8 mouse cellular contexts compared by ENCODE assay signal in genomic region chr10:128058184-128058583, GRCm38 (mm10). TPM values are rescaled to one million over a fixed set of nuclear protein-coding genes. Genes with fewer than 3 reads are reported as not detected.
DNase-seq lines count a peak whose midpoint lies in the region; ATAC-seq lines count a peak whose summit lies in the region.

No protein-coding gene starts in this region.

- H3K27me3 ChIP-seq in kidney, embryonic 15.5 days = no peaks in the 10 kb centered on the region
- no peaks in the 10 kb centered on the region for H3K27me3 ChIP-seq in embryonic facial prominence, embryonic 10.5 days (replicated peaks; ENCODE audit: low read depth, poor library complexity, severe bottlenecking)
- no peaks in the 10 kb centered on the region for H3K27me3 ChIP-seq in midbrain, embryonic 16.5 days (ENCODE audit: control insufficient read depth, insufficient read depth, low read depth, low read length)

- peak overlapping the region; percentile 98 for H3K27ac ChIP-seq in kidney, embryonic 15.5 days
- H3K27ac ChIP-seq in embryonic facial prominence, embryonic 10.5 days (replicated peaks) = peak overlapping the region; percentile 98
- H3K27ac ChIP-seq in midbrain, embryonic 16.5 days (ENCODE audit: low read length) = peak overlapping the region; percentile 99

- H3K9ac ChIP-seq in kidney, embryonic 15.5 days = peak overlapping the region; percentile 83
- H3K9ac ChIP-seq in midbrain, embryonic 16.5 days (ENCODE audit: low read depth, low read length) = peak overlapping the region; percentile 93

- H3K36me3 ChIP-seq in kidney, embryonic 15.5 days = peaks cover 11% of the 10 kb centered on the region
- peaks cover 27% of the 10 kb centered on the region for H3K36me3 ChIP-seq in embryonic facial prominence, embryonic 10.5 days (replicated peaks)
- no peaks in the 10 kb centered on the region for H3K36me3 ChIP-seq in midbrain, embryonic 16.5 days (ENCODE audit: control insufficient read depth, insufficient read depth, low read length)

- DNase-seq in kidney, postnatal 14 days = no peak
- DNase-seq in embryonic facial prominence, embryonic 10.5 days (ENCODE audit: low spot score) = no peak
- DNase-seq in layer of hippocampus, postnatal 25 days (ENCODE audit: extremely low spot score in 1 of 2, low spot score in 1 of 2) = no peak
- DNase-seq in embryo, embryonic 9.5 days (ENCODE audit: extremely low spot score) = no peak

- H3K9me3 ChIP-seq in kidney, embryonic 15.5 days (replicated peaks) = no peaks in the 10 kb centered on the region
- H3K9me3 ChIP-seq in embryonic facial prominence, embryonic 10.5 days = no peaks in the 10 kb centered on the region
- no peaks in the 10 kb centered on the region for H3K9me3 ChIP-seq in midbrain, embryonic 16.5 days (replicated peaks; ENCODE audit: control insufficient read depth, low read length, poor library complexity, severe bottlenecking)

- peak overlapping the region; percentile 94 for H3K4me3 ChIP-seq in kidney, embryonic 15.5 days (replicated peaks)
- peak overlapping the region; percentile 98 for H3K4me3 ChIP-seq in embryonic facial prominence, embryonic 10.5 days
- peak overlapping the region; percentile 95 for H3K4me3 ChIP-seq in midbrain, embryonic 16.5 days (ENCODE audit: low read depth, low read length)

- ATAC-seq in kidney, embryonic 15.5 days (replicated peaks; ENCODE audit: low FRiP score) = no peak
- ATAC-seq in inflammation-experienced regulatory T-cells, adult 6 months = peak; percentile 17
- ATAC-seq in midbrain, embryonic 16.5 days = peak; percentile 7; the same call in 1 of the 2 replicates
- no peak; the same call in none of the 2 replicates for ATAC-seq in monocyte, adult 5-6 weeks (replicated peaks; ENCODE audit: insufficient number of reproducible peaks, low FRiP score, low TSS enrichment, poor library complexity, severe bottlenecking)

- H3K4me1 ChIP-seq in kidney, embryonic 15.5 days = peaks cover 25% of the 10 kb centered on the region
- peaks cover 28% of the 10 kb centered on the region for H3K4me1 ChIP-seq in embryonic facial prominence, embryonic 10.5 days
- H3K4me1 ChIP-seq in midbrain, embryonic 16.5 days (ENCODE audit: control insufficient read depth, insufficient read depth, low read length) = peaks cover 29% of the 10 kb centered on the region

- peak overlapping the region; percentile 89 for H3K4me2 ChIP-seq in kidney, embryonic 15.5 days
- peak overlapping the region; percentile 90 for H3K4me2 ChIP-seq in midbrain, embryonic 16.5 days (ENCODE audit: low read length)

- WGBS in kidney, embryonic 15.5 days = under 1% methylated on average over 18 of the region's 18 CpGs
- 1% methylated on average over 18 of the region's 18 CpGs for WGBS in embryonic facial prominence, embryonic 10.5 days
- under 1% methylated on average over 18 of the region's 18 CpGs for WGBS in midbrain, embryonic 16.5 days

RNA-seq across cellular contexts. Expression of gene Ptges3, which starts 0.6 kb away (rescaled TPM):
- 493 and 571 TPM in 2 replicates for polyA plus RNA-seq in kidney, embryonic 15.5 days (2015; fragmentation: Nextera tagmentation; extraction: Ambion mirVana)
- polyA plus RNA-seq in embryonic facial prominence, embryonic 10.5 days (2016; fragmentation: Nextera tagmentation; extraction: Ambion mirVana) = 711 and 729 TPM in 2 replicates
- 100 to 1,000 TPM; 186 to 360 (median 347) TPM for polyA plus RNA-seq in inflammation-experienced regulatory T-cells, adult 6 months (2017; shearing (Covaris generic))
- polyA plus RNA-seq in midbrain, embryonic 16.5 days (2015; fragmentation: Nextera tagmentation; extraction: Ambion mirVana) = 387 and 407 TPM in 2 replicates
- 100 to 1,000 TPM; 134 to 145 TPM for total RNA-seq in layer of hippocampus, postnatal 25 days (2021)
- 122 to 160 TPM (median 144 TPM) in 3 replicates for total RNA-seq in monocyte, adult 5-6 weeks (2017)

RNA-seq across cellular contexts. Expression of gene Naca, which starts 22.8 kb away (rescaled TPM):
- 838 and 886 TPM in 2 replicates for polyA plus RNA-seq in kidney, embryonic 15.5 days (2015; fragmentation: Nextera tagmentation; extraction: Ambion mirVana)
- 907 and 927 TPM in 2 replicates for polyA plus RNA-seq in embryonic facial prominence, embryonic 10.5 days (2016; fragmentation: Nextera tagmentation; extraction: Ambion mirVana)
- polyA plus RNA-seq in inflammation-experienced regulatory T-cells, adult 6 months (2017; shearing (Covaris generic)) = 1,000 to 10,000 TPM in 2 of 3 experiments, 100 to 1,000 TPM in 1; 923 to 1,212 (median 1,047) TPM
- polyA plus RNA-seq in midbrain, embryonic 16.5 days (2015; fragmentation: Nextera tagmentation; extraction: Ambion mirVana) = 487 and 537 TPM in 2 replicates
- 100 to 1,000 TPM; 317 to 351 TPM for total RNA-seq in layer of hippocampus, postnatal 25 days (2021)
- total RNA-seq in monocyte, adult 5-6 weeks (2017) = 950 to 1,122 TPM (median 1,063 TPM) in 3 replicates

RNA-seq across cellular contexts. Expression of gene Atp5b, which starts 24.9 kb away (rescaled TPM):
- 2,850 and 2,855 TPM in 2 replicates for polyA plus RNA-seq in kidney, embryonic 15.5 days (2015; fragmentation: Nextera tagmentation; extraction: Ambion mirVana)
- polyA plus RNA-seq in embryonic facial prominence, embryonic 10.5 days (2016; fragmentation: Nextera tagmentation; extraction: Ambion mirVana) = 2,197 and 2,277 TPM in 2 replicates
- 100 to 1,000 TPM; 459 to 529 (median 464) TPM for polyA plus RNA-seq in inflammation-experienced regulatory T-cells, adult 6 months (2017; shearing (Covaris generic))
- 2,034 and 2,090 TPM in 2 replicates for polyA plus RNA-seq in midbrain, embryonic 16.5 days (2015; fragmentation: Nextera tagmentation; extraction: Ambion mirVana)
- total RNA-seq in layer of hippocampus, postnatal 25 days (2021) = 1,000 to 10,000 TPM; 1,588 to 1,852 TPM
- 601 to 762 TPM (median 711 TPM) in 3 replicates for total RNA-seq in monocyte, adult 5-6 weeks (2017)

RNA-seq across cellular contexts. Expression of gene Baz2a, which starts 33.2 kb away (rescaled TPM):
- 12.7 and 14.2 TPM in 2 replicates for polyA plus RNA-seq in kidney, embryonic 15.5 days (2015; fragmentation: Nextera tagmentation; extraction: Ambion mirVana)
- polyA plus RNA-seq in embryonic facial prominence, embryonic 10.5 days (2016; fragmentation: Nextera tagmentation; extraction: Ambion mirVana) = 14.7 and 17.5 TPM in 2 replicates
- 10 to 100 TPM; 37.9 to 63.7 (median 44.3) TPM for polyA plus RNA-seq in inflammation-experienced regulatory T-cells, adult 6 months (2017; shearing (Covaris generic))
- 7.4 and 8.5 TPM in 2 replicates for polyA plus RNA-seq in midbrain, embryonic 16.5 days (2015; fragmentation: Nextera tagmentation; extraction: Ambion mirVana)
- total RNA-seq in layer of hippocampus, postnatal 25 days (2021) = 10 to 100 TPM; 32.2 to 42.5 TPM
- 36.8 to 80.0 TPM (median 45.1 TPM) in 3 replicates for total RNA-seq in monocyte, adult 5-6 weeks (2017)

RNA-seq across cellular contexts. Expression of gene Prim1, which starts 43.2 kb away (rescaled TPM):
- polyA plus RNA-seq in kidney, embryonic 15.5 days (2015; fragmentation: Nextera tagmentation; extraction: Ambion mirVana) = 84.9 and 92.8 TPM in 2 replicates
- polyA plus RNA-seq in embryonic facial prominence, embryonic 10.5 days (2016; fragmentation: Nextera tagmentation; extraction: Ambion mirVana) = 106 and 111 TPM in 2 replicates
- 10 to 100 TPM; 18.1 to 73.7 (median 18.2) TPM for polyA plus RNA-seq in inflammation-experienced regulatory T-cells, adult 6 months (2017; shearing (Covaris generic))
- 37.4 and 40.1 TPM in 2 replicates for polyA plus RNA-seq in midbrain, embryonic 16.5 days (2015; fragmentation: Nextera tagmentation; extraction: Ambion mirVana)
- 1 to 10 TPM; 6.6 to 6.8 TPM for total RNA-seq in layer of hippocampus, postnatal 25 days (2021)
- total RNA-seq in monocyte, adult 5-6 weeks (2017) = 8.2 to 17.1 TPM (median 11.8 TPM) in 3 replicates

Comparison
In these comparisons a context has a peak if more than half of its experiments do, and no peak if none do; other contexts are left out.
1. ATAC-seq: peak in inflammation-experienced regulatory T-cells, adult 6 months (single experiment) and midbrain, embryonic 16.5 days (single experiment); none in kidney, embryonic 15.5 days (single experiment) and monocyte, adult 5-6 weeks (single experiment).
2. Peak in every context shown above with its lines, with median percentiles within 50 percentile points of each other: H3K27ac ChIP-seq and H3K4me3 ChIP-seq.